ENCODE assay signal across 9 mouse cellular contexts in genomic region chr19:7196741-7197270, GRCm38 (mm10). TPM values are rescaled to one million over a fixed set of nuclear protein-coding genes. Genes with fewer than 3 reads are reported as not detected.
A peak's percentile ranks its signal among the peaks of the same experiment; 100 is the strongest.
DNase-seq lines count a peak whose midpoint lies in the region; ATAC-seq and TF ChIP-seq lines count a peak whose summit lies in the region.
"Had no signal": no experiment of that assay in that cellular context is flagged by ENCODE, and none has a peak within 500 bp of the region (broad histone marks: within the 10 kb centered on the region; RNA-seq: fewer than 3 reads in every experiment).

No protein-coding gene starts in this region.

- peaks cover 10% of the 10 kb centered on the region for H3K36me3 ChIP-seq in embryonic facial prominence, embryonic 11.5 days (replicated peaks; ENCODE audit: control insufficient read depth, insufficient read depth, low read depth, low read length)
- peaks cover 48% of the 10 kb centered on the region for H3K36me3 ChIP-seq in lung, embryonic 14.5 days (ENCODE audit: insufficient read depth)
- H3K36me3 ChIP-seq in stomach, embryonic 16.5 days (ENCODE audit: control insufficient read depth, insufficient read depth, low read length) = peaks cover 13% of the 10 kb centered on the region; the same call in 1 of the 2 replicates

- ATAC-seq in embryonic facial prominence, embryonic 11.5 days (replicated peaks; ENCODE audit: insufficient number of reproducible peaks, low FRiP score, low TSS enrichment, low read depth) = peak; percentile 39; the same call in 1 of the 2 replicates
- peak; percentile 66 for ATAC-seq in lung, embryonic 14.5 days (ENCODE audit: insufficient read depth)
- ATAC-seq in stomach, embryonic 16.5 days (ENCODE audit: insufficient read depth, low FRiP score) = peak; percentile 48; the same call in 1 of the 2 replicates

- no peaks in the 10 kb centered on the region for H3K9me3 ChIP-seq in embryonic facial prominence, embryonic 11.5 days (replicated peaks; ENCODE audit: control insufficient read depth, low read length)
- H3K9me3 ChIP-seq in lung, embryonic 14.5 days (ENCODE audit: low read depth, low read length) = no peaks in the 10 kb centered on the region
- no peaks in the 10 kb centered on the region for H3K9me3 ChIP-seq in stomach, embryonic 16.5 days (replicated peaks; ENCODE audit: control insufficient read depth, low read length)

- 9% methylated on average over 17 of the region's 17 CpGs for WGBS in embryonic facial prominence, embryonic 11.5 days
- 11% methylated on average over 17 of the region's 17 CpGs for WGBS in lung, embryonic 14.5 days
- 14% methylated on average over 17 of the region's 17 CpGs for WGBS in stomach, embryonic 16.5 days

- H3K9ac ChIP-seq in embryonic facial prominence, embryonic 11.5 days (replicated peaks; ENCODE audit: low read length) = no peak overlapping the region
- H3K9ac ChIP-seq in lung, embryonic 14.5 days = no peak overlapping the region
- H3K9ac ChIP-seq in stomach, embryonic 16.5 days (ENCODE audit: low read length) = no peak overlapping the region
- H3K9ac ChIP-seq: liver, embryonic 14.5 days had no signal

- no peak for TF ChIP-seq CTCF in lung, embryonic 14.5 days (IDR thresholded peaks at IDR 0.05; ENCODE audit: low read depth)

- H3K4me3 ChIP-seq in embryonic facial prominence, embryonic 11.5 days (ENCODE audit: low read depth, low read length) = no peak overlapping the region
- no peak overlapping the region for H3K4me3 ChIP-seq in lung, embryonic 14.5 days (ENCODE audit: low read depth, low read length)
- H3K4me3 ChIP-seq in stomach, embryonic 16.5 days (replicated peaks; ENCODE audit: low read length) = no peak overlapping the region

- peak; percentile 90 for DNase-seq in R1 (ENCODE audit: low read depth, low spot score)
- peak; percentile 72 for DNase-seq in embryonic facial prominence, embryonic 11.5 days (ENCODE audit: low spot score)
- peak; percentile 81 for DNase-seq in kidney, adult 11 months
- DNase-seq in lung, embryonic 14.5 days = peak; percentile 45
- no peak for DNase-seq in frontal cortex, adult 2 months (ENCODE audit: extremely low spot score in 1 of 2, low spot score in 1 of 2)
- DNase-seq in right cerebral cortex, adult 18-20 months = no peak
- DNase-seq in cerebellum, adult 11 months = no peak

- no peak overlapping the region for H3K27ac ChIP-seq in embryonic facial prominence, embryonic 11.5 days (replicated peaks; ENCODE audit: low read depth, low read length)
- no peak overlapping the region for H3K27ac ChIP-seq in lung, embryonic 14.5 days (ENCODE audit: low read depth)
- no peak overlapping the region for H3K27ac ChIP-seq in stomach, embryonic 16.5 days (ENCODE audit: low read length)
- H3K27ac ChIP-seq: liver, embryonic 14.5 days had no signal

- H3K4me2 ChIP-seq in embryonic facial prominence, embryonic 11.5 days (ENCODE audit: low read depth, low read length) = no peak overlapping the region
- no peak overlapping the region for H3K4me2 ChIP-seq in lung, embryonic 14.5 days
- H3K4me2 ChIP-seq in stomach, embryonic 16.5 days (ENCODE audit: low read depth, low read length) = no peak overlapping the region

- H3K27me3 ChIP-seq in embryonic facial prominence, embryonic 11.5 days (ENCODE audit: control insufficient read depth, insufficient read depth, low read length) = no peaks in the 10 kb centered on the region
- no peaks in the 10 kb centered on the region; the same call in 1 of the 2 replicates for H3K27me3 ChIP-seq in lung, embryonic 14.5 days (ENCODE audit: insufficient read depth, low read length)
- H3K27me3 ChIP-seq in stomach, embryonic 16.5 days (ENCODE audit: control insufficient read depth, insufficient read depth, low read length) = no peaks in the 10 kb centered on the region

- no peaks in the 10 kb centered on the region for H3K4me1 ChIP-seq in embryonic facial prominence, embryonic 11.5 days (ENCODE audit: control insufficient read depth, insufficient read depth, low read length)
- H3K4me1 ChIP-seq in lung, embryonic 14.5 days (ENCODE audit: insufficient read depth) = no peaks in the 10 kb centered on the region
- peaks cover 8% of the 10 kb centered on the region; the same call in 1 of the 2 replicates for H3K4me1 ChIP-seq in stomach, embryonic 16.5 days (ENCODE audit: control insufficient read depth, insufficient read depth, low read length)

RNA-seq across cellular contexts. Expression of gene Otub1, which starts 9.3 kb away (rescaled TPM):
- polyA plus RNA-seq in embryonic facial prominence, embryonic 11.5 days (2014; fragmentation: Nextera tagmentation; extraction: Ambion mirVana) = 217 and 252 TPM in 2 replicates
- polyA plus RNA-seq in lung, embryonic 14.5 days (2014; fragmentation: Nextera tagmentation; extraction: Ambion mirVana) = 206 and 221 TPM in 2 replicates
- 157 and 169 TPM in 2 replicates for polyA plus RNA-seq in stomach, embryonic 16.5 days (2015; fragmentation: Nextera tagmentation; extraction: Ambion mirVana)
- polyA plus RNA-seq in frontal cortex, adult 2 months (2012; rRNA removed) = 253 and 260 TPM in 2 replicates

RNA-seq across cellular contexts. Expression of gene Cox8a, which starts 20.6 kb away (rescaled TPM):
- 741 and 769 TPM in 2 replicates for polyA plus RNA-seq in embryonic facial prominence, embryonic 11.5 days (2014; fragmentation: Nextera tagmentation; extraction: Ambion mirVana)
- polyA plus RNA-seq in lung, embryonic 14.5 days (2014; fragmentation: Nextera tagmentation; extraction: Ambion mirVana) = 917 and 922 TPM in 2 replicates
- polyA plus RNA-seq in stomach, embryonic 16.5 days (2015; fragmentation: Nextera tagmentation; extraction: Ambion mirVana) = 986 and 1,009 TPM in 2 replicates
- polyA plus RNA-seq in frontal cortex, adult 2 months (2012; rRNA removed) = 1,156 and 1,379 TPM in 2 replicates

RNA-seq across cellular contexts. Expression of gene Naa40, which starts 44.2 kb away (rescaled TPM):
- polyA plus RNA-seq in embryonic facial prominence, embryonic 11.5 days (2014; fragmentation: Nextera tagmentation; extraction: Ambion mirVana) = 82.9 and 88.0 TPM in 2 replicates
- 64.9 and 65.8 TPM in 2 replicates for polyA plus RNA-seq in lung, embryonic 14.5 days (2014; fragmentation: Nextera tagmentation; extraction: Ambion mirVana)
- 46.9 and 50.4 TPM in 2 replicates for polyA plus RNA-seq in stomach, embryonic 16.5 days (2015; fragmentation: Nextera tagmentation; extraction: Ambion mirVana)
- polyA plus RNA-seq in frontal cortex, adult 2 months (2012; rRNA removed) = 73.6 and 74.1 TPM in 2 replicates

Comparison
In these comparisons a context has a peak if more than half of its experiments do, and no peak if none do; other contexts are left out.
1. DNase-seq: peak in R1 (single experiment), embryonic facial prominence, embryonic 11.5 days (single experiment), kidney, adult 11 months (single experiment) and lung, embryonic 14.5 days (single experiment); none in frontal cortex, adult 2 months (0 of 2), right cerebral cortex, adult 18-20 months (single experiment) and cerebellum, adult 11 months (single experiment).
2. Peak in every context shown above with its lines, with median percentiles within 50 percentile points of each other: ATAC-seq.